Mouse (Mus musculus) embryonic facial prominence, embryonic 13.5 days (tissue): ENCODE data around the gene Rcan1. TPM values are rescaled to one million over a fixed set of nuclear protein-coding genes. Genes with fewer than 3 reads are reported as not detected.
A peak's percentile ranks its signal among the peaks of the same experiment; 100 is the strongest.

ENCODE experiments used
- ATAC-seq: fragments of 200-750 bp; cut with Nextera tagmentation; 2 replicates; pipeline ENCODE4 v1.8.0; 2017; ENCODE audit warnings: low read depth; ENCODE audit not compliant: insufficient number of reproducible peaks, insufficient read depth, low FRiP score, low TSS enrichment
- H3K27ac ChIP-seq: fragments of 300-500 bp; sonication (generic); 2 replicates; pipeline ENCODE4 v1.5.1; 2015; ENCODE audit warnings: moderate library complexity, mild to moderate bottlenecking, inconsistent platforms
- H3K27me3 ChIP-seq: fragments of 300-500 bp; sonication (generic); 2 replicates; pipeline ENCODE4 v1.6.1; 2015; ENCODE audit warnings: mild to moderate bottlenecking, inconsistent platforms
- H3K36me3 ChIP-seq: fragments of 300-500 bp; sonication (generic); 2 replicates; pipeline ENCODE4 v1.6.1; 2015; ENCODE audit warnings: mild to moderate bottlenecking, inconsistent platforms
- H3K4me1 ChIP-seq: fragments of 300-500 bp; sonication (generic); 2 replicates; pipeline ENCODE4 v1.6.1; 2015; ENCODE audit warnings: inconsistent platforms
- H3K4me2 ChIP-seq: fragments of 300-500 bp; sonication (generic); 2 replicates; pipeline ENCODE4 v1.6.1; 2015; ENCODE audit warnings: moderate library complexity, mild to moderate bottlenecking, inconsistent platforms
- H3K4me3 ChIP-seq: fragments of 300-500 bp; sonication (generic); 2 replicates; pipeline ENCODE4 v1.5.1; 2015; ENCODE audit warnings: mild to moderate bottlenecking, inconsistent platforms
- H3K9ac ChIP-seq: fragments of 300-500 bp; sonication (generic); 2 replicates; pipeline ENCODE4 v1.6.1; 2015; ENCODE audit warnings: mild to moderate bottlenecking, inconsistent platforms
- H3K9me3 ChIP-seq: fragments of 300-500 bp; sonication (generic); 2 replicates; pipeline ENCODE4 v1.6.1; 2016; ENCODE audit warnings: inconsistent platforms
- WGBS: fragments of 180-500 bp; shearing (Covaris S2); methylation state at CpG from one replicate; pipeline ENCODE4 v1.1.7; 2015; ENCODE audit warnings: mixed read lengths; 5-methylcytosine and 5-hydroxymethylcytosine counted together
- polyA plus RNA-seq: library from polyadenylated mRNA; unstranded; fragments of >200 nt; fragmentation: Nextera tagmentation; extraction: Ambion mirVana; gene quantifications from 2 replicates; pipeline ENCODE4 v1.2.1, GENCODE M21; 2015

Rcan1 gene
- polyA plus RNA-seq, 1 experiment from 2014 or later = 37.2 TPM

DNA sequence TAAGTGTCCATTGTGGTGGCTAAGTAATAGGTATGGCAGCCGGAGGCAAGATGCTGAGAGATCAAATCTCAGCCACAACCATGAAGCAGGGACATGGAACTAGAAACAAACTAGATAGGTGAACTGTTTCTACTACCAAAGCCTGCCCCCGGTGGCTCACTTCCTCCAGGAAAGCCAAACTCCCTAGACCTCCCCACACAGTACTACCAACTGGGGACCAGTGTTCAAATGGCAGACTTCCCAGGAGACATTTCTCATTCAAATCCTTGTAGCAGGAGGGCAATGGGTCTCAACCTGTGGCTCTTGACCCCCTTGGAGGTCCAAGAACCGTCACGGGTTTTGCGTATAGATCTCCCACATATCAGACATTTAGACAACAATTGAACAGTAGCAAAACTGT is 3.6 kb downstream of the Rcan1 start:
- H3K9me3 ChIP-seq = no peaks in the 10 kb centered on the region
- no peak overlapping the region for H3K27ac ChIP-seq
- H3K9ac ChIP-seq = no peak overlapping the region
- H3K36me3 ChIP-seq = no peaks in the 10 kb centered on the region
- H3K4me1 ChIP-seq = peaks cover 15% of the 10 kb centered on the region
- H3K4me3 ChIP-seq = no peak overlapping the region
- H3K4me2 ChIP-seq = no peak overlapping the region
- WGBS = 70% methylated on average over 5 of the region's 5 CpGs
- ATAC-seq = no peak
- 0 out of 2 replicates have a peak, but pooled peaks cover 4% of the 10 kb centered on the region for H3K27me3 ChIP-seq

DNA sequence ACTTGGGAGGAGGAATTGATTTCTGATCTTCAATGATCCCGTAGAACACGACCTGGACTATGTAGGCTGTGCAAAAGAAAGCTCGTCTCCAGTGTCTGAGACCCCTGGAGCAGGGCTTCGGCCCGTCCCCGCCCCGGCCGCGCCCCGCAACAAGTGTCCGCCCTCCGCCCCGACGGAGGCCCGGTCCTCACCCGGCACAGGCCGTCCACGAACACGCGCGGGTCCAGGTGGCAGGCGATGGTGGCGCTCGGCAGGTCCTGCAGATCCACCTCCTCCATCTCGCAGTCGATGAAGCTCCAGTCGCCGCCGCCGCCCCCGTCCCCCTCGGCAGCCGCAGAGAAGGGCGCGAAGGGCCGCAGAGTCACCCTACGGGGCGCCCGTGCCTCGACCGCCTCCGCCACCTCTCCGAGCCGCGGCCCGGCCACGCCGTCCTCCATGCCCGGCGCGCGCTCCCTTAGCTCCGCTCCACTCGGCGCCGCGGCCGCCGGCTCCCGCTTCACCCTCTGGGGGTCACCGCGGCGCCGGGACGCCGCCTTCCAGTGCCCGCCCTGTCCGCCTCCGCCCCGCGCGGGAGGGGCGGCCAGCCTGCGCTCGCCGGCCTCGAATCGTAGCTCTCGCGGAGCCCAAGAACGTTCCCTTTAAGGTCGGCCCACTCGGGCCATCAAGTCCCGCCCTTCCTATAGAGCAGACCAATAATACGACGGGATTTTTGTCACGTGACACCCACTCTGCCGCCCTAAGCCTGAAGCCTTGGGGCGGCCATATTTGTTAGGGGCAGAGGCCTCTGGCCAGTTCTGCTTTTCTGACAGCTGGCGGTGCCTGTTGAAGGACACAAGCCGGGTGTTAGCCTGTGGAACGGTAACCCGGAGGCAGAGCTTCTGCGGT is 4.8 kb downstream of the Rcan1 start:
- peak overlapping the region; percentile 90 for H3K9ac ChIP-seq
- no peaks in the 10 kb centered on the region for H3K36me3 ChIP-seq
- ATAC-seq = peak; percentile 97
- H3K27me3 ChIP-seq = 0 out of 2 replicates have a peak, but pooled peaks cover 4% of the 10 kb centered on the region
- H3K4me3 ChIP-seq = peak overlapping the region; percentile 80
- H3K9me3 ChIP-seq = no peaks in the 10 kb centered on the region
- peak overlapping the region; percentile 44; the same call in 1 of the 2 replicates for H3K27ac ChIP-seq
- under 1% methylated on average over 91 of the region's 94 CpGs for WGBS
- H3K4me2 ChIP-seq = peak overlapping the region; percentile 82
- H3K4me1 ChIP-seq = peaks cover 23% of the 10 kb centered on the region

GRCm38 (mm10) chr16:92465226-92465625 is 5.4 kb downstream of the Rcan1 start:
- peak overlapping the region; percentile 80 for H3K4me3 ChIP-seq
- 9% methylated on average over 10 of the region's 10 CpGs for WGBS
- ATAC-seq = no peak

DNA sequence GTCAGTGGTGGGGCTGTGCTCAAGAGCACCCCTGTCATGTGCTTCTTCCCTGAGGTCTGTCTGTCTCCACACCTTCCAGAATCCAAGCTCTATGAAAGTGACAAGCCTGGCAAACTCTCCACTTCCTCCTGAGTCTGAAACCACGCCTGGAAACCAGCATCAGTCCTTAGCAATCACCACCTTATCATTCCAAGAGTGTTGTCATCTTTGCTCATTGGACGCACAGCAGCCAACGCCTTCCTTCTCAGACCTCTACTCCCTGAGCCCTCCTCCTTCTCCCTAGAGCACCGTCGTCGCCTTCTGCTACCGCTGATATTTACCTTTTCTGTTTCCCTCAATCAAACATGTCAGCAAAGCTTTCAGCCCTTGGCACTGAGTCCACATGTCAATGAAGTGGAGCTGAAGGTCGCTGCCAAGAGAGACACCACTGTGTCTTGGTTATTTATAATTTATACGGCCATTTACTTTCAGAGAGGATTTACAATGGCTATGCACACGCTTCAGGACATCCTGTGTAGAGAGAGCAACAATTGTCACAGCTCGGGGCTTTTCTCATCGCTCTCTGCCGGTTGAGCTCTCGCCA is 6.2 kb downstream of the Rcan1 start:
- H3K4me1 ChIP-seq = peaks cover 35% of the 10 kb centered on the region
- H3K27me3 ChIP-seq = 0 out of 2 replicates have a peak, but pooled peaks cover 4% of the 10 kb centered on the region
- peak overlapping the region; percentile 90 for H3K9ac ChIP-seq
- no peak overlapping the region for H3K27ac ChIP-seq
- 60% methylated on average over 14 of the region's 14 CpGs for WGBS
- H3K4me2 ChIP-seq = peak overlapping the region; percentile 82
- no peaks in the 10 kb centered on the region for H3K9me3 ChIP-seq
- no peak for ATAC-seq
- no peaks in the 10 kb centered on the region for H3K36me3 ChIP-seq
- H3K4me3 ChIP-seq = peak overlapping the region; percentile 80

More at GRCm38 (mm10) chr16:92465226-92465625, 5.4 kb downstream of the Rcan1 start:
- H3K4me2 ChIP-seq = peak overlapping the region; percentile 82
- 0 out of 2 replicates have a peak, but pooled peaks cover 4% of the 10 kb centered on the region for H3K27me3 ChIP-seq
- no peaks in the 10 kb centered on the region for H3K9me3 ChIP-seq
- H3K9ac ChIP-seq = peak overlapping the region; percentile 90
- peaks cover 28% of the 10 kb centered on the region for H3K4me1 ChIP-seq
- H3K27ac ChIP-seq = no peak overlapping the region
- H3K36me3 ChIP-seq = no peaks in the 10 kb centered on the region

- 67% methylated on average over 6 of the region's 6 CpGs for WGBS
- Histone ChIP-seq H3K4me1 (peaks cover 36% of the 10 kb centered on the region), H3K4me3 (no peak overlapping the region), H3K9ac (no peak overlapping the region), H3K27ac (no peak overlapping the region), H3K36me3 (no peaks in the 10 kb centered on the region), H3K4me2 (no peak overlapping the region), H3K9me3 (no peaks in the 10 kb centered on the region), H3K27me3 (0 out of 2 replicates have a peak, but pooled peaks cover 4% of the 10 kb centered on the region)
- ATAC-seq = no peak
Measured at GRCm38 (mm10) chr16:92461412-92461811, 9.3 kb downstream of the Rcan1 start.

DNA sequence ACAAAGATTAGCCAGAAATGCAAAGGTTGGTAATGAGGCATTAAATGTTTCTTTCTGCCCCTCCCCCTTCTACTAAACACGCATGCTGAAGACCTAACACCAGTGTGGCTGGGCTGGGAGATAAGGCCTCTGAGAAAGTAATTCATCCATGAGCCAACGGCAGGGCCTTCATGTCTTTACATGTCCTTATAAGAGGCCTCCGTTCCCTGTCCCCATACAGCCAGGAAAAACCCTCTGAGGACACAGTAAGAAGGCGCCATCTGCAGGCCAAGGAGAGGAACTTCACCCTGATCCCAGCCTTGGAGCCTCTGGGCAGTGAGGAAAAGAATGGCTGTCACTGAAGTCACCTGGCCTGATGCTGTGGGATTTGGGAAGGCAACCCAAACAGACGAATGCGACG is 13.1 kb downstream of the Rcan1 start:
- 25% methylated on average over 7 of the region's 7 CpGs for WGBS
- H3K4me2 ChIP-seq = no peak overlapping the region
- H3K27me3 ChIP-seq = no peaks in the 10 kb centered on the region
- no peak overlapping the region for H3K27ac ChIP-seq
- no peak overlapping the region for H3K4me3 ChIP-seq
- peaks cover 21% of the 10 kb centered on the region for H3K4me1 ChIP-seq
- no peaks in the 10 kb centered on the region for H3K9me3 ChIP-seq
- no peak for ATAC-seq
- H3K9ac ChIP-seq = no peak overlapping the region
- no peaks in the 10 kb centered on the region for H3K36me3 ChIP-seq

- ATAC-seq = no peak
- H3K4me1 ChIP-seq = peaks cover 13% of the 10 kb centered on the region
- no peaks in the 10 kb centered on the region for H3K27me3 ChIP-seq
- H3K9me3 ChIP-seq = no peaks in the 10 kb centered on the region
- no peak overlapping the region for H3K4me3 ChIP-seq
- no peak overlapping the region for H3K4me2 ChIP-seq
- no peak overlapping the region for H3K27ac ChIP-seq
- 82% methylated on average over 5 of the region's 5 CpGs for WGBS
- H3K36me3 ChIP-seq = peaks cover 10% of the 10 kb centered on the region
- H3K9ac ChIP-seq = no peak overlapping the region
Measured at GRCm38 (mm10) chr16:92455969-92456368, 14.7 kb downstream of the Rcan1 start.

DNA sequence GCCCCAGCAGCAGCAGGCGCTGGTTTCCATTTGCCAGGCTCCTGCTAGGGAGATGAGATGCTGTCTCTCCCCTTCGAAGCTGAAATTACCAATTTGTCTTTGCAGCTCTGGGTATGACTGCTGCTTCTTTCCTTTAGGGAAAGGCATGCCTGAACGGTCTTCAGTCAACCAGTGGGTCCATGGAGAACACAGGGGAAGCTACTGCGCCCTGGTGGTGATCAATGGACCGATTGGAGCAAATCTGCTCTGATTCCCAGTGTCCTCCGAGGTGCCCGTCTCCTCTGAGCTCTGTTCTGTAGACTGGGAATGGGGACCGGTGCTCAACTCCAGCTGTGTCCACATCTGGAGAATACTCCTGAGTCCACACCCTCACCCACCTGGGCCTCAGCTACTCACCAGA is 15.2 kb downstream of the Rcan1 start:
- H3K36me3 ChIP-seq = peaks cover 13% of the 10 kb centered on the region
- WGBS = 69% methylated on average over 8 of the region's 8 CpGs
- no peak overlapping the region for H3K27ac ChIP-seq
- no peak overlapping the region for H3K4me3 ChIP-seq
- ATAC-seq = no peak
- no peak overlapping the region for H3K4me2 ChIP-seq
- H3K4me1 ChIP-seq = peaks cover 14% of the 10 kb centered on the region
- no peaks in the 10 kb centered on the region for H3K9me3 ChIP-seq
- H3K27me3 ChIP-seq = no peaks in the 10 kb centered on the region
- no peak overlapping the region for H3K9ac ChIP-seq

DNA sequence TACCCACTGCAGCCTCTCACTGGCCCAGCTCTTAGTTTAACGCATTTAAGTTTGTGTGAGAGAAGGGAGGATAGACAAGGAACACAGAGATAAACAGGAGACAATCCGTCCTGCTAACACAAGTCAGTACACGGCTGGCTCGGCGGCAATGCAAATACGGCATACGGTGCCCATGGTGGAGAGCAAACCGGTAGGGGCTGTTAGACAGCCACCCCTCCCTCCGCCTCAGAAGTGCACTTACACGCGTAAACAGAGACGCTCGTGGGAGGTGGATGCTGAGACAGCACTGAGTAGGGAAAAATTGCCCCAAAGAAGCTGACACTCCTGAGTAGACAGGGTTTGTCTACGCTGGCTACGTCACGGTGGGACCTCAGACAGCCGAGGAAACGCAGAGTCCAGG is 16.2 kb downstream of the Rcan1 start:
- Histone ChIP-seq H3K4me3 (no peak overlapping the region), H3K9ac (no peak overlapping the region), H3K27me3 (no peaks in the 10 kb centered on the region), H3K27ac (0 out of 2 replicates have a peak overlapping the region, but pooled peaks have one; percentile 2), H3K4me1 (peaks cover 11% of the 10 kb centered on the region), H3K9me3 (no peaks in the 10 kb centered on the region), H3K36me3 (peaks cover 13% of the 10 kb centered on the region), H3K4me2 (no peak overlapping the region)
- 87% methylated on average over 18 of the region's 18 CpGs for WGBS
- ATAC-seq = no peak

DNA sequence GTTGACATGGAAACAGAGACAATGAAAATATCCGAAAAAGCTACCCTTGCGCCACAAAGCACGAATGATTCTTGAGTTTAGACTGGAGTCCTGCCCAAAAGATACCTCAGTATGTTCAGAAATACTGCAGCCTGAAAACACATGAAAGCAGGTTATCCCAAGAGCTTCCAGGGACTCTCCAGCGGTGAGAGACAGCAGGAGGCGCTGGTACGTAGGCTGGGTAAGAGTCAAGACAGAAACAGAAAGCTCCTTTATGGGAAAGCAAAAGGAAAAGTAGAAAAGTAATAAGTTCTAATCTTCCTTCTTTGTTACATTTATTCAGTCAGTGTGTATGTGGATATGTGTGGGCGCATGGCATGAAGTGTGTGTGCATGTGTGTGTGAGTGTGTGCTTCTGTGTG is 16.7 kb downstream of the Rcan1 start:
- H3K4me2 ChIP-seq = no peak overlapping the region
- H3K9ac ChIP-seq = no peak overlapping the region
- no peak overlapping the region for H3K27ac ChIP-seq
- peaks cover 10% of the 10 kb centered on the region for H3K4me1 ChIP-seq
- ATAC-seq = no peak
- no peaks in the 10 kb centered on the region for H3K9me3 ChIP-seq
- H3K4me3 ChIP-seq = no peak overlapping the region
- H3K36me3 ChIP-seq = peaks cover 17% of the 10 kb centered on the region
- WGBS = 87% methylated on average over 7 of the region's 7 CpGs
- H3K27me3 ChIP-seq = no peaks in the 10 kb centered on the region

GRCm38 (mm10) chr16:92452609-92453008 is 18.1 kb downstream of the Rcan1 start:
- Histone ChIP-seq H3K4me2 (no peak overlapping the region), H3K27ac (no peak overlapping the region), H3K9ac (no peak overlapping the region), H3K36me3 (peaks cover 21% of the 10 kb centered on the region), H3K27me3 (no peaks in the 10 kb centered on the region), H3K4me3 (no peak overlapping the region), H3K4me1 (peaks cover 10% of the 10 kb centered on the region), H3K9me3 (no peaks in the 10 kb centered on the region)
- ATAC-seq = no peak
- 58% methylated on average over 8 of the region's 8 CpGs for WGBS
